Mouse (Mus musculus): Measurements from ENCODE around the gene Usp24. TPM values are rescaled to one million over a fixed set of nuclear protein-coding genes. Genes with fewer than 3 reads are reported as not detected.

The Usp24 gene
- polyA plus RNA-seq, 1 experiment from 2014 or later = 7.3 TPM

DNA sequence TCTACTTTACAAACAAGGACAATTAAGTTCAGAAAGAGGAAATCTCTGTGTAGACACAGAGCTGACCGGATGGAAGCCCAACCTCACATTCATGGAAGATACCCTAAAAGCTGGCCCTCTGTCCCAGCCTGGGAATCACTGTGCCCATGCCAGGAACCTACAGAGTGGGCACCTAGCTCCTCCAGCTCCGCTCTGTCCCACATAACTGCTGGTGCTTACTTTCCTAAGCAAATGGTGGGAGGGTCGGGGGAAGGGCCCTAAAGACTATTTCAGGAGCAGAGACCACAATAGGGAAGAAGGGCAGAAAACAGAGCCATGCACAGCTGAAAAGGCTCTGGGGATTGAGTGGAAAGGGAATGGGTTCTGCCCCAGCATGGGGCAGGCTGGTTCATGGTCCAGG is 164.5 kb downstream of the Usp24 start:
- 81% methylated on average over 3 of the region's 3 CpGs for WGBS
- DNase-seq (ENCODE audit: low spot score) = no peak
- peaks cover 34% of the 10 kb centered on the region; the same call in 1 of the 2 replicates for H3K27me3 ChIP-seq (ENCODE audit: low read depth, poor library complexity, severe bottlenecking)
- H3K27ac ChIP-seq = no peak overlapping the region
- no peaks in the 10 kb centered on the region for H3K36me3 ChIP-seq
- H3K4me1 ChIP-seq = no peaks in the 10 kb centered on the region
- no peak overlapping the region for H3K4me3 ChIP-seq
- H3K9me3 ChIP-seq (replicated peaks) = no peaks in the 10 kb centered on the region

- no peaks in the 10 kb centered on the region for H3K4me1 ChIP-seq
- no peak overlapping the region for H3K27ac ChIP-seq
- no peaks in the 10 kb centered on the region for H3K36me3 ChIP-seq
- WGBS = 58% methylated on average over 7 of the region's 7 CpGs
- no peak overlapping the region for H3K4me3 ChIP-seq
- no peak for DNase-seq (ENCODE audit: low spot score)
- H3K27me3 ChIP-seq (ENCODE audit: low read depth, poor library complexity, severe bottlenecking) = peaks cover 34% of the 10 kb centered on the region; the same call in 1 of the 2 replicates
- H3K9me3 ChIP-seq (replicated peaks) = no peaks in the 10 kb centered on the region
Observed at GRCm38 (mm10) chr4:106483215-106483727, 167.3 kb downstream of the Usp24 start.

GRCm38 (mm10) chr4:106483831-106484230 is 167.8 kb downstream of the Usp24 start:
- 84% methylated on average over 1 of the region's 1 CpGs for WGBS
- peaks cover 34% of the 10 kb centered on the region; the same call in 1 of the 2 replicates for H3K27me3 ChIP-seq (ENCODE audit: low read depth, poor library complexity, severe bottlenecking)

DNA sequence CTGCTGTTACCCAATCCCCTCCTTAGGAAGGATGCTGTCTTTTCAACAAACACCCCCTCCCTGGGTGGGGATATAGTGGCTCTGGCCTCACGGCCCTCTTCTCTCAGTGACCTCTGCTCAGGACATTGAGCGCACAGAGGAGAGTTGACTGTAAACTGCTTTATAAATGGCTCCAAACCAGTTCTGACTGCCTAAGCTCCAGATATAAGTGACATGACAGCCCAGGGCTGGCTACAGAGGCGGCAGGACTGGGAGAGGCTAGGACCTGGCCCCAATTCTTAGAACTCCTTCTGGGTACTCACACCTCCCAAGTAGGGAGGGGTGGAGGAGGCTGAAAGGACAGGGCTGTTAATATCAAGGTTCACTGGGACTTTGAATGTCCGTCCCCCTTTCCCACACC is 174.6 kb downstream of the Usp24 start:
- DNase-seq (ENCODE audit: low spot score) = no peak
- 63% methylated on average over 4 of the region's 4 CpGs for WGBS
- Histone ChIP-seq H3K4me1 (0 out of 2 replicates have a peak, but pooled peaks cover 8% of the 10 kb centered on the region), H3K27me3 (ENCODE audit: low read depth, poor library complexity, severe bottlenecking) (peaks cover 3% of the 10 kb centered on the region; the same call in 1 of the 2 replicates), H3K27ac (no peak overlapping the region), H3K4me3 (no peak overlapping the region), H3K36me3 (no peaks in the 10 kb centered on the region), H3K9me3 (replicated peaks) (no peaks in the 10 kb centered on the region)

More at GRCm38 (mm10) chr4:106483831-106484230, 167.8 kb downstream of the Usp24 start:
- no peaks in the 10 kb centered on the region for H3K36me3 ChIP-seq
- no peaks in the 10 kb centered on the region for H3K4me1 ChIP-seq
- H3K27ac ChIP-seq = no peak overlapping the region
- no peak overlapping the region for H3K4me3 ChIP-seq
- H3K9me3 ChIP-seq (replicated peaks) = no peaks in the 10 kb centered on the region
- no peak for DNase-seq (ENCODE audit: low spot score)

Other genes starting within 250 kb of the Usp24 start
- 2.1 and 2.8 TPM in 2 replicates for gene Pcsk9, start 148.1 kb downstream of the Usp24 start, polyA plus RNA-seq (2016; fragmentation: Nextera tagmentation; extraction: Ambion mirVana)
- not detected in 2 replicates for gene Bsnd, start 176.1 kb downstream of the Usp24 start, polyA plus RNA-seq (2016; fragmentation: Nextera tagmentation; extraction: Ambion mirVana)
- gene Dhcr24, start 244.8 kb downstream of the Usp24 start, polyA plus RNA-seq (2016; fragmentation: Nextera tagmentation; extraction: Ambion mirVana) = 9.8 and 10.1 TPM in 2 replicates